Mouse (Mus musculus) embryonic facial prominence, embryonic 11.5 days (tissue): ENCODE results near the gene Gpr68. TPM values are rescaled to one million over a fixed set of nuclear protein-coding genes. Genes with fewer than 3 reads are reported as not detected.

Source experiments
- ATAC-seq: fragments of 200-750 bp; cut with Nextera tagmentation; replicated peaks from 2 replicates; pipeline ENCODE4 v1.8.0; 2017; ENCODE audit warnings: low read depth; ENCODE audit not compliant: insufficient number of reproducible peaks, low FRiP score, low TSS enrichment
- DNase-seq: peaks from one replicate; pipeline ENCODE4 v3.0.0-alpha.2; 2015; ENCODE audit warnings: low spot score
- H3K27ac ChIP-seq: fragments of 300-500 bp; sonication (generic); replicated peaks from 2 replicates; pipeline ENCODE4 v1.5.1; 2014; ENCODE audit warnings: mild to moderate bottlenecking, low read depth, low read length, control low read depth
- H3K27me3 ChIP-seq: fragments of 300-500 bp; sonication (generic); 2 replicates; pipeline ENCODE4 v1.6.1; 2014; ENCODE audit warnings: mild to moderate bottlenecking, low read length, moderate library complexity, mixed read lengths; ENCODE audit not compliant: control insufficient read depth, insufficient read depth
- H3K36me3 ChIP-seq: fragments of 300-500 bp; sonication (generic); replicated peaks from 2 replicates; pipeline ENCODE4 v1.6.1; 2014; ENCODE audit warnings: low read depth, mild to moderate bottlenecking, low read length, moderate library complexity, mixed read lengths; ENCODE audit not compliant: control insufficient read depth, insufficient read depth
- H3K4me1 ChIP-seq: fragments of 300-500 bp; sonication (generic); 2 replicates; pipeline ENCODE4 v1.6.1; 2014; ENCODE audit warnings: low read length, mixed read lengths; ENCODE audit not compliant: control insufficient read depth, insufficient read depth
- H3K4me2 ChIP-seq: fragments of 300-500 bp; sonication (generic); 2 replicates; pipeline ENCODE4 v1.6.1; 2014; ENCODE audit warnings: low read depth, mild to moderate bottlenecking, control low read depth, low read length, moderate library complexity
- H3K4me3 ChIP-seq: fragments of 300-500 bp; sonication (generic); 2 replicates; pipeline ENCODE4 v1.5.1; 2014; ENCODE audit warnings: low read depth, low read length, control low read depth
- H3K9ac ChIP-seq: fragments of 300-500 bp; sonication (generic); replicated peaks from 2 replicates; pipeline ENCODE4 v1.6.1; 2014; ENCODE audit warnings: mild to moderate bottlenecking, control low read depth, low read length
- H3K9me3 ChIP-seq: fragments of 300-500 bp; sonication (generic); replicated peaks from 2 replicates; pipeline ENCODE4 v1.6.1; 2016; ENCODE audit warnings: mild to moderate bottlenecking, low read length, inconsistent platforms, mixed read lengths; ENCODE audit not compliant: control insufficient read depth
- WGBS: fragments of 180-500 bp; shearing (Covaris S2); extraction: QIAGEN DNeasy Blood & Tissue Kit; methylation state at CpG from one replicate; pipeline ENCODE4 v1.1.7; 2014; 5-methylcytosine and 5-hydroxymethylcytosine counted together
- polyA plus RNA-seq: library from polyadenylated mRNA; unstranded; fragments of >200 nt; fragmentation: Nextera tagmentation; extraction: Ambion mirVana; gene quantifications from 2 replicates; pipeline ENCODE4 v1.2.1, GENCODE M21; 2014

The Gpr68 gene
- polyA plus RNA-seq, 1 experiment from 2014 or later, result 0.08 TPM

DNA sequence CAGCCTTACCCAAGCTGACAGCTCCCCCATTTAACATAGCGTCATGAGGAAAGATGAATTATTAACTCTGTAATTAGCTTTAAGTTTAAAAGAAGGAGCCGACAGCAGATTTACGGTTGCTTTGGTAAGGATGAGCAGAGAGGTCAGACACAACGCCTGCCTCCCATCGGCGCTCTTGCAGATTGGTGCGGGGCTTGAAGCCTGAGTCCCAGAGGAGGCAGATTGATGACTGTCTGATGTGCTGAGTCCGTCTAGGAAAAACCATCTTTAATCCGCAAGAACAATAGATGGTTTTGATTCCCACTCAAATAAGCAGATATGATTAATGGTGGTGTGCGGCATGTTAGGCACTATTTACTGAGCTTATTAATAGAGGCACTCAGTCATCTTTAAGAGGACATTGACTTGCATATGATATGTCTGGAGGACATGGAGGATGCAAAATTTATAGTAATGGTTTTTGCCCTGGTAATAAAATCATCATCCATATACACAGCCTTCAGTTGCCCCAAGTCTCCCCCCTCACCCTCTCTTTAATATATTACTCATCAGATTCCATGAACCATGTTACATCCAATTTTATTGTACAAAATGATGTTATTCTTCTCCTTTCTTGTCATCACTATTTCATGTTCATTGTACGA is 60.4 kb downstream of the Gpr68 start:
- Histone ChIP-seq H3K36me3 (no peaks in the 10 kb centered on the region), H3K9me3 (no peaks in the 10 kb centered on the region), H3K27ac (no peak overlapping the region), H3K4me1 (no peaks in the 10 kb centered on the region), H3K27me3 (no peaks in the 10 kb centered on the region), H3K4me2 (no peak overlapping the region), H3K4me3 (no peak overlapping the region), H3K9ac (no peak overlapping the region)
- ATAC-seq (no peak), DNase-seq (no peak)
- 78% methylated on average over 11 of the region's 11 CpGs for WGBS

DNA sequence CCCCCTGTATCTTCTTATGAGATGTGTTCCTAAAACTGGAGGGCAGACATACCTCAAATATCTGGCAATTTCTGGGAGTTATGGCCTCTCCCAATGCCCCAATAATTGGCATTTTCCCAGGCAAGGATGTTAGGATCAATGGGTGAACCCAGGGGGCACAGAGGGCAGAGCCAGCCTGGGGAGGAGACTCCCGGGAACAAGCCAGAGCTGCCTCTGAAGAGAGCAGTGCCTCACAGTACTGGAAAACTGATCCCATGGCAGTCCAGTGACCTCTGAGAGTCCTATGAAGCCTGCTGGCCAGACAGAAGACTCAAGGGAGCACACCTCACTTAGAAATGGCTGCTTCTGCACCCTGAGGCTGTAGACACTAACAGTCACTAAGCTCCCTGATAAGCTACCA is 61.4 kb downstream of the Gpr68 start:
- no peak for ATAC-seq
- Histone ChIP-seq H3K4me1 (no peaks in the 10 kb centered on the region), H3K4me3 (no peak overlapping the region), H3K9me3 (no peaks in the 10 kb centered on the region), H3K27me3 (no peaks in the 10 kb centered on the region), H3K4me2 (no peak overlapping the region), H3K36me3 (no peaks in the 10 kb centered on the region), H3K27ac (no peak overlapping the region), H3K9ac (no peak overlapping the region)
- no peak for DNase-seq
- WGBS, result 26% methylated on average over 1 of the region's 1 CpGs

- 28% methylated on average over 2 of the region's 2 CpGs for WGBS
- H3K27me3 ChIP-seq, result no peaks in the 10 kb centered on the region
- H3K27ac ChIP-seq, result no peak overlapping the region
- no peaks in the 10 kb centered on the region for H3K36me3 ChIP-seq
- H3K4me2 ChIP-seq, result no peak overlapping the region
- no peak overlapping the region for H3K4me3 ChIP-seq
- ATAC-seq, result no peak
- no peaks in the 10 kb centered on the region for H3K9me3 ChIP-seq
- no peak for DNase-seq
- H3K9ac ChIP-seq, result no peak overlapping the region
- H3K4me1 ChIP-seq, result no peaks in the 10 kb centered on the region
Observed at GRCm38 (mm10) chr12:100845829-100846228, 62.2 kb downstream of the Gpr68 start.

GRCm38 (mm10) chr12:100844546-100844945 is 63.5 kb downstream of the Gpr68 start:
- no peak for DNase-seq
- Histone ChIP-seq H3K27ac (no peak overlapping the region), H3K9me3 (no peaks in the 10 kb centered on the region), H3K4me2 (no peak overlapping the region), H3K36me3 (no peaks in the 10 kb centered on the region), H3K9ac (no peak overlapping the region), H3K27me3 (no peaks in the 10 kb centered on the region), H3K4me1 (no peaks in the 10 kb centered on the region), H3K4me3 (no peak overlapping the region)
- WGBS, result 85% methylated on average over 7 of the region's 7 CpGs
- ATAC-seq, result no peak

DNA sequence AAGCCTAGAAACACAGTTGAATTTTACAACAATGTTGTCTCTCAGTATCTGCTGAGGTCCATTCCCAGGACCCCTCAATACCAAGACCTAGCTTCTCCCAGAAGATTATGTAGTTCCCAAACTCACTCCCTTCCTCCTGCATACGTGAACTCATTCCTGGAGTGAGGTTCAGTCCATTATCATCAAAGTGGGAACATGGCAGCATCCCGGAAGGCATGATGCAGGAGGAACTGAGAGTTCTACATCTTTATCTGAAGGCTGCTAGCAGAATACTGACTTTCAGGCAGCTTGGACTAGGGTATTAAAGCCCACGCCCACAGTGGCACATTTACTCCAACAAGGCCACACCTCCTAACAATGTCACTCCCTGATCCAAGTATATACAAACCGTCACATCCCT is 64.8 kb downstream of the Gpr68 start:
- DNase-seq (no peak), ATAC-seq (no peak)
- Histone ChIP-seq H3K36me3 (no peaks in the 10 kb centered on the region), H3K9me3 (no peaks in the 10 kb centered on the region), H3K27ac (no peak overlapping the region), H3K27me3 (no peaks in the 10 kb centered on the region), H3K9ac (no peak overlapping the region), H3K4me3 (no peak overlapping the region), H3K4me1 (no peaks in the 10 kb centered on the region), H3K4me2 (no peak overlapping the region)
- 81% methylated on average over 4 of the region's 4 CpGs for WGBS

DNA sequence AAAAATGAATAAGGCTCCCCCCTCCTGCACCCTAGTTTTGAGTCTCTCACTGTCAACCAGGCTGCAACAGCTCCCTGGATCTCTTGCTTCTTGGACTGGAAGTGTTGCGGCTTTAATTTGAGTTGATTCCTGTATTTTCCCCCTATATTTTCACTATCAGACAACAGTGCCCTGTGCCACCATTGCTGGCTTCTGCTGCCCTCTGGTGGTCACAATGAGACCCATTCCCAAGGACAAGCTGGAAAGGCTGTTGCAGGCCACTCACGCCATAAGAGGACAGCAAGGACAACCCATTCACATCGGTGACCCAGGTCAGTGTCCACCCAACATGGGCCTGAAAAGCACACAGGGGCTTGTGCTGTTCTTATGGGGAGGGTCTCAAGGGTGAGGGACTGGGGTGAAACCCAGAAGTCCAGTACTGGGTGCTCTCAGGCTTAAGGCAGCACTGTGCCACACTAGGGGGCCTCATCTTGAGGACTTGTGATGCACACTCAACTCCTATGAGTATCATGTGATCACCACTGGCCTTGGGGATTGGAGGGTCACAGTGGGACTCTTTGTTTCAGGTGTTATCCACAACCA is 66.7 kb downstream of the Gpr68 start:
- no peak overlapping the region for H3K4me2 ChIP-seq
- ATAC-seq, result peak; percentile 70
- DNase-seq, result peak; percentile 85
- H3K4me1 ChIP-seq, result no peaks in the 10 kb centered on the region
- H3K27me3 ChIP-seq, result no peaks in the 10 kb centered on the region
- no peaks in the 10 kb centered on the region for H3K9me3 ChIP-seq
- no peak overlapping the region for H3K4me3 ChIP-seq
- no peak overlapping the region for H3K9ac ChIP-seq
- whole genome bisulfite sequencing, result 23% methylated on average over 3 of the region's 3 CpGs
- no peak overlapping the region for H3K27ac ChIP-seq
- no peaks in the 10 kb centered on the region for H3K36me3 ChIP-seq

DNA sequence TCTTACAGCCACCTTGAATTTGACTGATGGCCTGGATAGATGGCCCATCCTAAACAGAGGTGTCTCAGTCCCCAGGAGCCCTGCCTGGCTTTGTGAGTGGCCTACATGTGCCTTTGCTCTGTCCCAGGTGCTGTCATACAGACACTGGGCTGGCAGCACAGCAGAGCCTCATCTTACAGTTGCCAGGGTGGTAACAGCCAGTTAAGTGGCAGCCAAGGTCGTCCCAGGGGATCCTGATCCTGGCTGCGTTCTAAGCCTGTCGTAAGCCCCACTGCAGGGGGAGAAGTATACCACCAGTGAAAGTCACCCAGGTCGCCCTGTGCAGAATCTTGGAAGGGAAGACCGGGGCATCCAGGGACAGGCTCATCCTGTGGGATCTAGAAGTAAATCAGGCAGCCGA is 68.1 kb downstream of the Gpr68 start:
- no peak for ATAC-seq

GRCm38 (mm10) chr12:100839079-100839600 is 68.9 kb downstream of the Gpr68 start:
- WGBS, result 30% methylated on average over 8 of the region's 8 CpGs
- no peaks in the 10 kb centered on the region for H3K27me3 ChIP-seq
- H3K36me3 ChIP-seq, result no peaks in the 10 kb centered on the region
- ATAC-seq (no peak), DNase-seq (no peak)
- H3K4me3 ChIP-seq, result no peak overlapping the region
- no peaks in the 10 kb centered on the region for H3K4me1 ChIP-seq
- H3K27ac ChIP-seq, result no peak overlapping the region
- no peaks in the 10 kb centered on the region for H3K9me3 ChIP-seq
- no peak overlapping the region for H3K4me2 ChIP-seq
- no peak overlapping the region for H3K9ac ChIP-seq

More for the DNA sequence above, 68.1 kb downstream of the Gpr68 start:
- H3K27ac ChIP-seq, result no peak overlapping the region
- DNase-seq, result no peak
- no peaks in the 10 kb centered on the region for H3K9me3 ChIP-seq
- H3K4me3 ChIP-seq, result no peak overlapping the region
- H3K36me3 ChIP-seq, result no peaks in the 10 kb centered on the region
- no peak overlapping the region for H3K4me2 ChIP-seq
- H3K9ac ChIP-seq, result no peak overlapping the region
- no peaks in the 10 kb centered on the region for H3K27me3 ChIP-seq
- no peaks in the 10 kb centered on the region for H3K4me1 ChIP-seq
- WGBS, result 74% methylated on average over 6 of the region's 6 CpGs
